Mouse (Mus musculus) cerebellum, adult 2 months (tissue): Measurements from ENCODE around the gene Pdzd7. TPM values are rescaled to one million over a fixed set of nuclear protein-coding genes. Genes with fewer than 3 reads are reported as not detected.

ENCODE experiments used
- DNase-seq, 2 experiments: peaks; one replicate each; pipeline ENCODE4 v3.0.0; 2021
- H3K27ac ChIP-seq: fragments of 200-500 bp; 2 replicates; pipeline ENCODE4 v1.5.1; 2012; ENCODE audit warnings: low read length, control low read depth, inconsistent platforms; ENCODE audit not compliant: insufficient read depth
- H3K27me3 ChIP-seq: fragments of 200-500 bp; 2 replicates; pipeline ENCODE4 v1.6.1; 2012; ENCODE audit warnings: inconsistent platforms, mild to moderate bottlenecking, low read length, moderate library complexity; ENCODE audit not compliant: control insufficient read depth, insufficient read depth
- H3K4me1 ChIP-seq: fragments of 200-500 bp; 2 replicates; pipeline ENCODE4 v1.6.1; 2011; ENCODE audit warnings: low read length; ENCODE audit not compliant: control insufficient read depth, insufficient read depth
- H3K4me3 ChIP-seq: fragments of 200-500 bp; replicated peaks from 2 replicates; pipeline ENCODE3; 2011; ENCODE audit warnings: mild to moderate bottlenecking, low read depth, low read length, control low read depth; ENCODE audit not compliant: insufficient read depth
- CTCF ChIP-seq: fragments of 200-500 bp; IDR thresholded peaks from 2 replicates; pipeline ENCODE4 v1.5.1; 2011; ENCODE audit warnings: low read depth, mild to moderate bottlenecking, control low read depth, low read length, moderate library complexity, borderline replicate concordance; ENCODE audit not compliant: insufficient read depth
- POLR2A ChIP-seq: fragments of 200-500 bp; IDR thresholded peaks from 2 replicates; pipeline ENCODE4 v1.6.1; 2011; ENCODE audit warnings: low read length, control low read depth, borderline replicate concordance; ENCODE audit not compliant: insufficient read depth
- WGBS: fragments of 180-500 bp; shearing (Covaris S2); methylation state at CpG from one replicate; pipeline ENCODE4 v1.1.7; 2018; 5-methylcytosine and 5-hydroxymethylcytosine counted together
- polyA plus RNA-seq: library from polyadenylated mRNA; depleted of rRNA; stranded (reverse); fragments of >200 nt; gene quantifications from 2 replicates; pipeline ENCODE4 v1.2.3, GENCODE M21; 2012

The Pdzd7 gene
- polyA plus RNA-seq, 1 experiment = 9.1 TPM

DNA sequence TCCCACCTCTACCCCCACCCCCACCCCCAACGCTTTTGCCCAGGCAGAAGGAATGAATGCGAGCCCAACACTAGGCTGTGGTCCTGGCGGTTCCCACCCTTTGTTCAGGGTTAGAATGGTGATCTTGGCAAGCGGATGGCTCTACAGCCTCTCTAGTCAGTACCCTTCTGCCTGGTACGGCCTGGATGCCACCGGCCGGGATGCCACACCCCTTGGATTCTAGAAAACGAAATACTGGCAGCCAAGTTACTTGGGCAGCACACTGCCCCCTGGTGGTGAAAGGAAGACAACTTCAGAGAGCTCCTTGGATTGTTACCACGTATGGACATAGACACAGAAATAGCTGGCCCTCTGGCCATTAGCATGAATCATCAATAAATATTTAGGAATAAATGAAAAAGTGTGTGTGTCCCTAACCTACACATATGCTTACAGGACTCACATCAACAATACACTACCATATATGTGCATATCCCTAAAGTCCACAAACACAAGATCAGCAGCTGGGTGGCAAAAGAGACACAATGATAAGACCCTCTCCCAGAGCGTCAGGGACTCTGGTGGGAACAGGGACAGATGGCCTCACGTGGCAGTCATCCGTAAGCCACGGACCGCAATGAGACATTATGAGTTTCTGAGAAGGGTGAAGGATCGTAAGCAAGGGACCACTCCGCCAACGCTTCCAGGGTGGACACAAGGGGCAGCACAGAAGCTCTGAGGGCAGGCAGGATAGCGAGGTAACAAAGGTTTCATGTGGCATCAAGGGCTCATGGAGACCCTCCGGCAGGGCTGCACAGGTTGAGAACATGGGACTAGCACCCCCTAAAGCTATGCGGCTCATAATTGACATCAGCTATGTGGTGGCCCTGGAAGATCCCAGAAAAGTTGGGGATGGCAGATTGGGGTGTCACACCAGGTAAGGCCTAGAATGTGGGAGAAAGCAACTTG lies 14.5 kb downstream of the Pdzd7 start:
- Histone ChIP-seq H3K4me1 (peaks cover 15% of the 10 kb centered on the region; the same call in 1 of the 2 replicates), H3K27ac (no peak overlapping the region), H3K4me3 (no peak overlapping the region), H3K27me3 (no peaks in the 10 kb centered on the region)
- 29% methylated on average over 20 of the region's 20 CpGs for WGBS
- TF ChIP-seq POLR2A = no peak
- peak; percentile 84 for TF ChIP-seq CTCF
- peak; percentile 83 to 87 for DNase-seq

DNA sequence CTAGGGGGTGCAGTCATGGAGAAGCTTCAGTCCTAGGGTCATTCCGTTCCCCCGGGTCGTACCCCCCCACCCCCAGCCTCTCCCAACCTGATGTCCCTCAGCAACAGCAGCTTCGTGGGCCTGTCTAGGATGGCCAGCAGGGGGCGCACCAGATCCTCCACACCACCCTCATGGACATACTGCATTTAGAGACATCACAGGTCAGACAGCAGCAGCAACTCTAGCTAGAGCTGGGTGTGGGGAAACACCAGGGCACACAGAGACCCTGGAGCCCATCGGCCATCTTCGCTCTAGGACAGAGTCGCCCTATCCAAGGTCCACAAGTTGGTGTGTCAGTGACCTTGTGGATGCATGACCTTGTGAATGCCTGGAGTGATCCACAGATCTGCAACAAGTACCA lies 15.4 kb downstream of the Pdzd7 start:
- no peak overlapping the region for H3K4me3 ChIP-seq
- 41% methylated on average over 8 of the region's 8 CpGs for WGBS
- H3K4me1 ChIP-seq = peaks cover 15% of the 10 kb centered on the region; the same call in 1 of the 2 replicates
- no peak for TF ChIP-seq POLR2A
- peak; percentile 77 for TF ChIP-seq CTCF
- peak; percentile 71 to 77 for DNase-seq
- no peaks in the 10 kb centered on the region for H3K27me3 ChIP-seq
- H3K27ac ChIP-seq = no peak overlapping the region

- Histone ChIP-seq H3K4me1 (peaks cover 15% of the 10 kb centered on the region; the same call in 1 of the 2 replicates), H3K27me3 (no peaks in the 10 kb centered on the region), H3K4me3 (no peak overlapping the region), H3K27ac (no peak overlapping the region)
- TF ChIP-seq CTCF (no peak), POLR2A (no peak)
- DNase-seq = no peak
- WGBS = 54% methylated on average over 9 of the region's 9 CpGs
These were observed 15.9 kb downstream of the Pdzd7 start for GRCm38 (mm10) chr19:45029571-45029970.

DNA sequence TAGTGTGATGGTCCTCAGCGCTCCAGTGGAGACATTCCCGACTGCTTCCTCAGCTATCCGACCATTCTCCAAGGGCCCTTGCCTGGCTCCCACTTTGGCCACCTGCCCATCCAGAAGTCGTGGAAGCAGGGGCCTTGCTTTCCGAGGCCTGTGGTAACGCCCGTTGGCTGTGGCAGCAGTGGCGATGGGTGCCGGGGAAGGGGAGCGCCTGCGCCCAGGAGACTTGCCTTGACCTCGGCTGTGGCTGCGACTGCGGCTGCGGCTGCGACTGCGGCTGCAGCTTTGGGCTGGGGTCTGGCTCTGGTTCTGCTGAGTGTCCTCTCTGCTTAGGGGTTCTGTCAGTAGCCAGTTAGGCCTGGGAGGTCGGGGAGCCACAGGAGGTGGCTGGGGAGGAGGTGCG lies 16.8 kb downstream of the Pdzd7 start:
- no peak for TF ChIP-seq POLR2A
- TF ChIP-seq CTCF = no peak
- no peak for DNase-seq
- Histone ChIP-seq H3K4me3 (no peak overlapping the region), H3K4me1 (peaks cover 18% of the 10 kb centered on the region), H3K27ac (peak overlapping the region; percentile 24; the same call in 1 of the 2 replicates), H3K27me3 (no peaks in the 10 kb centered on the region)
- WGBS = 51% methylated on average over 19 of the region's 19 CpGs

DNA sequence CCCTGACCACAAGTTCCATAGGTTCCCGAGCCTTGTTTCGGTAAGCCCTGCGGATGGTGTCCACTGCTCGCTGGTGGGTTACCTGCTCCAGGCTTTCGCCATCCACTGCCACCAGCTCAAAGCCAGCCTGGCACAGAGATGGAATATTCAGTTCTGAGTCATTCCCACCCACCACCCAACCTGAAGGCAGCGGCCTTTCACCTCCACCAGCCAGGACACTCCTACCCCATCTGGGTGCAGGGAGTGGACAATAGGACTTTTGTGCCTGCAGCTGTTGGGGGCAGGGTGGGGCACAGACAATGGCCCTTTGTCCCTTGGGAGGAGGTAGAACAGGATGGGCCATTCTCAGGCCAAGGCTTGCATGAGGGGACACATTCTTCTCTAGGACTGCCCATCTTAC lies 17.7 kb downstream of the Pdzd7 start:
- WGBS = 85% methylated on average over 6 of the region's 6 CpGs
- TF ChIP-seq POLR2A = no peak
- TF ChIP-seq CTCF = no peak
- no peaks in the 10 kb centered on the region for H3K27me3 ChIP-seq
- peaks cover 18% of the 10 kb centered on the region for H3K4me1 ChIP-seq
- no peak overlapping the region for H3K4me3 ChIP-seq
- DNase-seq = no peak
- H3K27ac ChIP-seq = peak overlapping the region; percentile 24; the same call in 1 of the 2 replicates

- WGBS = 58% methylated on average over 6 of the region's 6 CpGs
These were observed 18.4 kb downstream of the Pdzd7 start for GRCm38 (mm10) chr19:45026958-45027670.

DNA sequence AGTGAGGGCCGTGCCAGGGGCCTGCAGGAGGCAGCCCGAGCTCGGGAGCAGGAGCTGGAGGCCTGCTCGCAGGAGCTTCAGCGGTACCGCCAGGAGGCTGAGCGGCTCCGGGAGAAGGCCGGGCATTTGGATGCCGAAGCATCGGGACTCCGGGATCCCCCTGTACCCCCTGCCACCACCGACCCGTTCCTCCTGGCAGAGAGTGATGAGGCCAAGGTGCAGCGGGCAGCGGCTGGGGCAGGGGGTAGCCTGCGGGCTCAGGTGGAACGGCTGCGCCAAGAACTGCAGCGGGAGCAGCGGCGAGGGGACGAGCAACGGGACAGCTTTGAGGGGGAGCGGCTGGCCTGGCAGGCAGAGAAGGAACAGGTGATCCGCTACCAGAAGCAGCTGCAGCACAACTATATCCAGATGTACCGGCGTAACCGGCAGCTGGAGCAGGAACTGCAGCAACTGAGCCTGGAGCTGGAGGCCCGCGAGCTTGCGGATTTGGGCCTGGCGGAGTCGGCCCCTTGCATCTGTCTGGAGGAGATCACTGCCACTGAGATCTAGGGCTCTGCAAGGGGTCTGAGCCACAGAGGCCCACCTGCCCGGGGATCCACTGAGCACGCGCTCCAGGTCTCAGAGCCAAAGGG lies 19.5 kb downstream of the Pdzd7 start:
- TF ChIP-seq POLR2A (no peak), CTCF (no peak)
- 81% methylated on average over 37 of the region's 37 CpGs for WGBS
- no peak for DNase-seq
- Histone ChIP-seq H3K27me3 (no peaks in the 10 kb centered on the region), H3K27ac (no peak overlapping the region; the same call in 1 of the 2 replicates), H3K4me1 (peaks cover 12% of the 10 kb centered on the region), H3K4me3 (no peak overlapping the region)

More at GRCm38 (mm10) chr19:45026958-45027670, 18.4 kb downstream of the Pdzd7 start:
- H3K4me3 ChIP-seq = no peak overlapping the region
- H3K27me3 ChIP-seq = no peaks in the 10 kb centered on the region
- DNase-seq = no peak
- peaks cover 14% of the 10 kb centered on the region for H3K4me1 ChIP-seq
- peak overlapping the region; percentile 24; the same call in 1 of the 2 replicates for H3K27ac ChIP-seq
- TF ChIP-seq CTCF (no peak), POLR2A (no peak)
